Mouse (Mus musculus) right cerebral cortex, adult 18-20 months (tissue): ENCODE measurements around the gene Hoxb7.

Source experiments
- DNase-seq: peaks from one replicate; pipeline ENCODE4 v3.0.0; 2022; ENCODE audit warnings: mixed read lengths

Gene Hoxb7

GRCm38 (mm10) chr11:96287411-96287810 lies 988 bp downstream of the Hoxb7 start:
- no peak for DNase-seq

DNA sequence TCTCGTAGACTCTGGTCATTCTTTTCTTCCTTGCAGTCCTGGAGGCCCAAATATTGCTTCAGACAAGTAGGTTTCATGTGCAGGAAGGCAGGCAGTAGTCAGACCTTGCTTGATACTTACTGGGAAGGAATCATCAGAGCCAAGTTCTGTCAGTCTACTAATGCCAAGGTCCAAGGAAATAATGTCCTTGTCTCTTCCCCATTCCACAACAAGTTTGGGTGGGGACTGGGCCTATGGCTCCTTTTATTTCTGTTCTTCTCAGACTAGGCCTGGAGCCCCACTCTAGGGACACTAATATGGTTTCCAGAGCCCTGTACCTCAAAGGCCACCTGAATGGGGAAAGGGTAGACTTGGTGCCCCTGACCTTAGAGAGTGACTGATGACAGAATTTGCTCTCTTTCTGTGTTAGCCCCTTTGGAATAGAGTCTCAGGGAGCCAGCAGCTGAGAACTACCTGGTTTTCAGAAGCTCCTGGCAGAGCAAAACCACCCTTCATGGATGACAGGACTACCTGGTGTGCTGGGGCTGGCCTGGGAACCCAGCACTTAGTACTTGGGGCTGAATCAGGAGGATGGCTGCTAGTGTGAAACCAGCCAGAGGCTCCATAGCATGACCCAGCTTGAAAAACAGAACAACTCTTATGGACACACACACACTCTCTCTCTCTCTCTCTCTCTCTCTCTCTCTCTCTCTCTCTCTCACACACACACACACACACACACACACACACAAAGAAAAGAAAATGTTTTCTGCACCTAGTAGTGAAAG lies 2.2 kb downstream of the Hoxb7 start:
- no peak for DNase-seq

DNA sequence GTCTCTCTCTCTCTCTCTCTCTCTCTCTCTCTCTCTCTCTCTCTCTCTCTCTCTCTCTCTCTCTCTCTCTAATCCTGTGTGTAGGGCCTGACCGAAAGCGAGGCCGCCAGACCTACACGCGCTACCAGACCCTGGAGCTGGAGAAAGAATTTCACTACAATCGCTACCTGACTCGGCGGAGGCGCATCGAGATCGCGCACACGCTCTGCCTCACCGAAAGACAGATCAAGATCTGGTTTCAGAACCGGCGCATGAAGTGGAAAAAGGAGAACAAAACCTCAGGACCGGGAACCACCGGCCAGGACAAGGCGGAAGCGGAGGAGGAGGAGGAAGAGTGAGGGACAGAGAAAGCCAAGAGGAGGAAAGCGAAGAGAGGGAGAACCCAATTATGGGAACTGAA lies 2.9 kb downstream of the Hoxb7 start:
- no peak for DNase-seq

DNA sequence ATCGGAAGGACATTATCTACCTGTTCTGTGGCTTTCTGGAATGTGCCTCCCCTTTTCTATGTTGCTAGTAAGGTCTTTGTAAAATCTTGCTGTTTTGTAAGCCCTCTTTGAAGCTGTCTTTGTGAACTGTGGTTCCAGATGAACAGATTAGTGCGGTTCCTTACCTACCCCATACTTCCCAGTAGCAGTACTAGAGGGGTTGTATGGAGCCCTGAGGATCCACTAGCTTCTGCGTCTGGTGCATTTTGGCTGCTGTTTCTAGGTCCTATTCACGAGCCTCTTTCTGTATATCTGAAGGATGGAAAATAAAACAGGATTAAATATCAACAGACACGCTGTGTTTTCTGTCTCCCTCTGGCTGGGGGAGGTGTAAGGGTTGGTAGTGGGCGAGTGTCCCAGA lies 3.4 kb downstream of the Hoxb7 start:
- DNase-seq, result no peak

DNA sequence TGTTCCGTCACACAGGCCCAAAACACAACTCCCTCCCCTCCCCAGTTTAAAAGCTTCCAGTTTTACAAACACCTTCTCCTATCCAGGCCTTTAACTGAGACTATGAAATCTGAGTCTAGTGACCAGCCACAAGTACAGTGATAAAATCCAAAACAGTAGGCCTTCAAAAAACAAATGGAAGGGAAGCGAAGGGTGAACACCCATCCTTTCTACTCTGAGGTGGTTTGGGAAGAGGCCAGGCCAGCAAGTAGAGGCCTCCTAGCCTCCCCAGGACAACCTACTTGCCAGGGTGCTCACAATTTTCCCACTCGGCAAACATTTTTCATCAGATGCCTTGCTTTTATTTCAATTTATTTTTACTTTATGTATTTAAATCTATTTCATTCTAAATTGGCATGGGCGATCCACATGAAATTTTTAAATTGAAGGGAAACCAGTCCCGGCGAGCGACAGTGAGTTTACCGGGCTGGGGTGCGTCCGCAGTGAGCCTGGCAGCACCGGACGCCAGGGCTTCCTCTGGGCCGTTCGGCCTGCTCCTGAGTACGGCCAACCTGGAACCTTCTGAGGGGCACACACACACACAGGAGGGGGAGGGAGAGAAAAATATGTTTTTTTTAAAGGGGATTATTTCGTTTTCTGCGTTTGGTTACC lies 4.4 kb downstream of the Hoxb7 start:
- DNase-seq, result no peak

DNA sequence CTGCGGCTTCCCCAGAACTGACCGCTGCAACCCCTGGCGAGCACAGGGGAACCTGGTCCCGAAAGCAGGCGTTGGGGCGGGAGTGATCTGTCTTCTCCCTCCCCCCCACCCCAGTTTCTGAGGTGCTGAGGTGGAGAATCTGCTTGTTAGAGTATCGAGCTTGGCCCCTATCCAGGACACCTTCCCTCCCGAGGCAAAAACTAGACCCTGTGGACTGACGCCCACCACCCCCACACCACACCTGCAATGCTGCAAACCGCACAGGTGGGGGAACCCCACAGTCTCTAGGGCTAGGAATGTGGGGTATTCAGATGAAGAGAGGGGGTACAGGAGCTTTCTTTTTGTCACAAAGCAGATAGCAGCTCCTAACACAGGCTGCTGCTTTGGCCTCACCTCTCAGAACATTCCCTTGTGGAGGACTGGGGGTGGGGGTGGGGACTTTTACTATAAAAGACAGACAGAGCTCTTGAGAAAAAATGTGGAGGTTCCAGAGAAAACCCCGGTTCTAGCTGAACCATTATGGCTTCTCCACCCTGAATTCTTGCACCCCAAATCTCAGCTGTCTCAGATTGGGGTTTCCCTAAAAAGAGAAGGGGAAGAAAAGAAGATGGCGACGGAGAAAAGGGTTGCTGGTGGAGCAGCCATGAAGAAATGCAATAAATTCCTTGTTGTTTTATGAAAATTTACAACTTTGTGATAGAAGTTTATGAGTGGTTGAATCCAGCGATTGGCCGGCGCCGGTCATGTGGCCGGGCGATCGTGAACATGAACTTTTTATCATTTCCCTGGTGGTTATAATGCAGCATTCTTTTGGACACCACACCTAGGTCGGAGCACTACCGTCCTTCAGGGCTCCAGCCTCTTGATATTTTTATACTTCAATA lies 5.5 kb downstream of the Hoxb7 start, which contains the start of gene Hoxb6:
Gene Hoxb6 (plus strand): TSS at position 796 of the 884 bp plus-strand sequence.
- DNase-seq, result no peak

- no peak for DNase-seq
Measured at GRCm38 (mm10) chr11:96292565-96293301, 6.3 kb downstream of the Hoxb7 start.

- no peak for DNase-seq
Measured at GRCm38 (mm10) chr11:96293302-96293921, 7.0 kb downstream of the Hoxb7 start.

GRCm38 (mm10) chr11:96294245-96295091 lies 8.0 kb downstream of the Hoxb7 start:
- peak; percentile 14 for DNase-seq

- no peak for DNase-seq
Measured at GRCm38 (mm10) chr11:96295092-96295835, 8.8 kb downstream of the Hoxb7 start.

GRCm38 (mm10) chr11:96296997-96297396 lies 10.6 kb downstream of the Hoxb7 start:
- no peak for DNase-seq

DNA sequence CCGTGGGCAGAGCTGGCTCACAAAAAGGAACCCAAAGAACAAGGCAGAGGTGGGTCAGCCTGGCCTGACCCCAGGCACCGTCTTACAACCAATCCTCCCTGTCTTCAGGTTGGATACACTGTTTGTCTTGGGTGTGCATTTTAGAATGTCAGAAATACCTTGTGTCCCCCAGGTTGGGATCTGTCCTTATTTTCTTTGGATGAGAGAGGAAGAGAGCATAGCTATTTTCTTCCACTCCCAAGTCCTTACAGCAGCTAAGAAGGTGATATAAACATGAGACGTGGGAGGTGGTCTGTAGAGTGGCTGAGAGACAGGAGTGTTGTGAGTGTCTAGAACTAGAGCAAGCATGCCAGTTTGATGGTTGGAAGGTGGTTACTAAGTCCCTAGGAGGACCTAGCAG lies 11.0 kb downstream of the Hoxb7 start:
- DNase-seq, result no peak

DNA sequence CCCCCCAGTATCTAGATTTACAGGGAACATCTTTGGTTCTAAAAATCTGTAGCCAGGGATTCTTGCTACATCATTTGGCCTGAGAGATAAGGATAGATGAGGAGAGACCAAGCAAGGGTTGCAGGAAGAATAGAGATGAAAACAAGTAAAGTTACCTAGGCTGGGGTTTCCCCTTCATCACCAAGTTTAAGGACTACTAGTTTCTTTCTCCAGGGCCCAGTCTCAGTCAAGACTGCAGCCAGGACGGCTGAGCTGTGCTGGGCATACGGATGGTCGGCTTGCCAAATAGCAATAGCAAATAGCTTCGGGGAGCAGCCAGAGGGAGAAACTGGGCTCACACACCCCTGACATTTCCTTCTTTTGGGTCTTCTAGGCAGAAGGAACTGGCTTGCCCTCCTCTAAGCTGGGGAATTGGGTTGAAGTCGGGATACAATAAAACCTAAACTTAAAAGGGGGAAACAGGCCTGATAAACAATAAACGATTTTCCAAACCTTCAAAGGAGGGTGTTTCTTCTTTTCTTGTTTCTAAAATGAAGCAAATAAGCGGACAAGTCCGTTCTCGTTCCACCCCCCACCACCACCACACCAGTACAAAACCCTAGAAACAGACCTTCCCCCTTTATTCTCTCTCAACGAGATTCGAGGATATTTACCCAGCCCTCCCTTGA lies 11.7 kb downstream of the Hoxb7 start:
- DNase-seq, result no peak

DNA sequence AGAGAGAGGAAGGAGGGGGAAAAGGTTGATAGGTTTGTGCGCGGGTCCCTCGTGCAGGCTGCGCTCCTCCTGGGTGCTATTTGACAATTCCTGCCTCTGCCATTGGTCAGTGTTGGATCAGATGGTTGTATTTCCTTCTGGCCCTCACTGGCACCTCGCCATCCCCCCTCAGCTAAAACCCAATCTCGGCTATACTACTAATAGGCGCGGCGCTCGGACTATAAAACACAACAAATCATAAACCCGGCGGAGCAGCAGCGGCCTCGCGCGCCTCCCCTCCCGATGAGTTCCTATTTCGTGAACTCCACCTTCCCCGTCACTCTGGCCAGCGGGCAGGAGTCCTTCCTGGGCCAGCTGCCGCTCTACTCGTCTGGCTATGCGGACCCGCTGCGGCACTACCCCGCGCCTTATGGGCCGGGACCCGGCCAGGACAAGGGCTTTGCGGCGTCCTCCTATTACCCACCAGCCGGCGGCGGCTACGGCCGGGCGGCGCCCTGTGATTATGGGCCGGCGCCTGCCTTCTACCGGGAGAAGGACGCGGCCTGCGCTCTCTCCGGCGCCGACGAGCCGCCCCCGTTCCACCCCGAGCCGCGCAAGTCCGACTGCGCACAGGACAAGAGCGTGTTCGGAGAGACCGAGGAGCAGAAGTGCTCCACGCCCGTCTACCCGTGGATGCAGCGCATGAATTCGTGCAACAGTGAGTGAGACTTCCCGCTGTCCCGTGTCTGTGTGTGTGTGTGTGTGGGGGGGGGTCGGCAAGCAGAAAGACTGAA lies 12.7 kb downstream of the Hoxb7 start:
- no peak for DNase-seq

- DNase-seq, result no peak
Measured at GRCm38 (mm10) chr11:96299781-96300180, 13.4 kb downstream of the Hoxb7 start.

DNA sequence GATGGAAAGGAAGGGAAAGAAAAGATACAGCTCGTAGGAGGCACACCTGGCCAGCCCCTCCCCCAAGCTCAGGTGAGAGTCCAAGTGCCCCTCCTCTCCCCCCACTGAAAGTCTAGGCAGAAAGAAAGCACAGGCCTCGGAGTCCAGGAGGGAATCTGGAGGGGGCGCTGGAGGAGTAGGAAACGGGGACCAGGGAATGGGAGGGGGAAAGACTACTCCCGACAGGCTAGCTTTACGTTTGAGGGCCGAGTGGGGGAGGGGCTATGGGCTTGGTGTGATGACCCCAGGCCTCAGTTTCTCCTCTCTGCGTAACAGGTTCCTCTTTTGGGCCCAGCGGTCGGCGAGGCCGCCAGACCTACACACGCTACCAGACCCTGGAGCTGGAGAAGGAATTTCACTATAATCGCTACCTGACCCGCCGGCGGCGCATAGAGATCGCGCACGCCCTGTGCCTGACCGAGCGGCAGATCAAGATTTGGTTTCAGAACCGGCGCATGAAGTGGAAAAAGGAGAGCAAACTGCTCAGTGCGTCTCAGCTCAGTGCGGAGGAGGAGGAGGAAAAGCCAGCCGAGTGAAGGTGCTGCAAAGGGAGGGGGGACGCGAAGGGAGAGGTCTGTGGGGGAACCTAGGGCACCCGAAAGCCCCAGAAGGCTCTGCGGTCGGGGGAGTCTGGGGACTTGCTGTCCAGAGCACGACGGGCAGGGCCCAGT lies 14.1 kb downstream of the Hoxb7 start:
- no peak for DNase-seq

- DNase-seq, result no peak
Measured at GRCm38 (mm10) chr11:96301064-96301431, 14.6 kb downstream of the Hoxb7 start.

DNA sequence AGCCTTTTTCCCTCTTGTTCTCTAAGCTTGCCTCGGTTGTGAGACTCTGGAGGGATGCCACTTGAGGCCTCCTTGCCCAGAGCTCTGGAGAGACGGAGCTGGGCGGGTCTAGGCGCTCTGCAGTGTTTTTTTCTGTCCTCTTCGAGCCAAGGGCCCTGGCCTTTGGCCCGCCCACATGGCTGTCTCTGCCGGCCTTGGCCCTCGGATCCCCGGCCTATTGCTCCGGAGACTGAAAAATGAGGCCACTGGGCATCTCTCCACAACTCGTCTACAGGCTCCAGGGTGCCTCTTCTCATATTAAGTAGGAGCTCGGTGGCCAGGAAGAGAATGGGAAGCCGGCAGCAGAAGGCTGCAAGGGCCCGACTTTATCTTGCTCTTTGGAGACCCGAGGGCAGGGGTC lies 15.4 kb downstream of the Hoxb7 start:
- peak; percentile 46 for DNase-seq
